Mouse (Mus musculus) thymus, adult 2 months (tissue): ENCODE data around the gene Syt12. TPM values are rescaled to one million over a fixed set of nuclear protein-coding genes. Genes with fewer than 3 reads are reported as not detected.

Experiments used
- DNase-seq: peaks from one replicate; pipeline ENCODE4 v3.0.0; 2021
- H3K27ac ChIP-seq: fragments of 200-500 bp; 2 replicates; pipeline ENCODE4 v1.5.1; 2012; ENCODE audit warnings: low read length, control low read depth; ENCODE audit not compliant: control insufficient read depth, insufficient read depth
- H3K27me3 ChIP-seq: fragments of 200-500 bp; 2 replicates; pipeline ENCODE4 v1.6.1; 2012; ENCODE audit warnings: mild to moderate bottlenecking, low read length, moderate library complexity, mixed read lengths; ENCODE audit not compliant: control insufficient read depth, insufficient read depth
- H3K36me3 ChIP-seq: fragments of 200-500 bp; 2 replicates; pipeline ENCODE4 v1.6.1; 2012; ENCODE audit warnings: mild to moderate bottlenecking, low read length, moderate library complexity; ENCODE audit not compliant: control insufficient read depth, insufficient read depth
- H3K4me1 ChIP-seq: fragments of 200-500 bp; replicated peaks from 2 replicates; pipeline ENCODE4 v1.6.1; 2012; ENCODE audit warnings: low read length; ENCODE audit not compliant: control insufficient read depth, insufficient read depth
- H3K4me3 ChIP-seq: fragments of 200-500 bp; 2 replicates; pipeline ENCODE4 v1.5.1; 2012; ENCODE audit warnings: mild to moderate bottlenecking, low read length, control low read depth, moderate library complexity; ENCODE audit not compliant: control insufficient read depth, insufficient read depth
- CTCF ChIP-seq: fragments of 200-500 bp; IDR thresholded peaks from 2 replicates; pipeline ENCODE4 v1.5.1; 2012; ENCODE audit warnings: mild to moderate bottlenecking, control low read depth, low read length, moderate library complexity, borderline replicate concordance; ENCODE audit not compliant: control insufficient read depth, poor library complexity, insufficient read depth; ENCODE audit errors: extremely low read depth
- POLR2A ChIP-seq: fragments of 200-500 bp; IDR thresholded peaks from 2 replicates; pipeline ENCODE4 v1.6.1; 2012; ENCODE audit warnings: mild to moderate bottlenecking, low read length, control low read depth, moderate library complexity; ENCODE audit not compliant: control insufficient read depth, poor library complexity, insufficient read depth; ENCODE audit errors: extremely low read depth
- WGBS: fragments of 180-500 bp; shearing (Covaris S2); methylation state at CpG from one replicate; pipeline ENCODE4 v1.1.7; 2018; 5-methylcytosine and 5-hydroxymethylcytosine counted together
- polyA plus RNA-seq: library from polyadenylated mRNA; depleted of rRNA; stranded (reverse); fragments of >200 nt; gene quantifications from 2 replicates; pipeline ENCODE4 v1.2.3, GENCODE M21; 2012

Syt12 gene
- polyA plus RNA-seq, 1 experiment: 1.6 TPM

DNA sequence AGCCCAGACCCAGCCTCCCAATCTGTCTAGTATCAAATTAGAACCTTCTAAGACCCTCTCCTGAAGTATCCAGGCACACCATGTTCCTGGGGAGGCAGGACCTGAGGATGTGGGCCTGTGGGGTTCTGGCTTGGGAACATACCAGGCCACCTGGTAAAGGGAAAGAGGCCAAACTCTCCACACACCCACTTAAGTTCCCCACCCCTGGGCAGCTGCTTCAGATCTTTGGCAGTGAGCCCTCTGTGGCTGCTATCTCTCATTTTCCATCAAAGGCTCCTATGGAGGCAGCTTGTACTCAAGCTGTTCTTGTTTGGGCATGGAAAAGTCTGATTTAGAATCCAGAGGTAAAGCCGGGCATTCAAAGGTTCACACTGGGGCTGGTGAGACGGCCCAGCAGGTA lies 10.6 kb upstream of the Syt12 start:
- Histone ChIP-seq H3K4me1 (no peaks in the 10 kb centered on the region), H3K36me3 (no peaks in the 10 kb centered on the region), H3K27ac (no peak overlapping the region), H3K4me3 (no peak overlapping the region), H3K27me3 (no peaks in the 10 kb centered on the region)
- no peak for DNase-seq
- WGBS: 91% methylated on average over 2 of the region's 2 CpGs
- no peak for TF ChIP-seq POLR2A
- no peak for TF ChIP-seq CTCF

DNA sequence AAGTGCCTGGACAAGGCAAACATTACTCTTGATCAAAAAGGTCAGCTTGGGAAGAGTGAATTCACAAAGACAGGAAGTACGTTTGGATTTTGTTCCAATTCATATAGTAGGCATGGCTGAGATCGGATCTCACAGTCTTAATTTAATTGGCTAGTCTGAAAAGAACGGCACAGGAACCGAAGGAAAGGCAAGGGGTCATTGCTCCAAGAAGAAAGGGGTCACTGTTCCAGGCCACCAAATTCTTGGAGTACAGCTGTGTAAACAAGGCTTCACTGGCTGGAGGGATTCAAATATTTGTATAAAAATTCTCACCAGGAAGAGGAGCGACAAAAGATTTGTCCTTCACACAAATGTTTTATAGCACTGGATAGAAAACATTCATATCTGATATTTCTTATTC lies 7.8 kb upstream of the Syt12 start:
- no peak for DNase-seq
- H3K4me1 ChIP-seq: no peaks in the 10 kb centered on the region
- no peaks in the 10 kb centered on the region for H3K36me3 ChIP-seq
- H3K27ac ChIP-seq: no peak overlapping the region
- 90% methylated on average over 5 of the region's 5 CpGs for WGBS
- TF ChIP-seq POLR2A (no peak), CTCF (no peak)
- H3K4me3 ChIP-seq: no peak overlapping the region
- H3K27me3 ChIP-seq: no peaks in the 10 kb centered on the region

- no peak for TF ChIP-seq POLR2A
- TF ChIP-seq CTCF: no peak
- Histone ChIP-seq H3K27ac (no peak overlapping the region), H3K27me3 (peaks cover 2% of the 10 kb centered on the region; the same call in 1 of the 2 replicates), H3K4me3 (no peak overlapping the region), H3K4me1 (0 out of 2 replicates have a peak, but pooled peaks cover under 1% of the 10 kb centered on the region), H3K36me3 (no peaks in the 10 kb centered on the region)
- 94% methylated on average over 3 of the region's 3 CpGs for WGBS
- no peak for DNase-seq
These were observed 5.0 kb upstream of the Syt12 start for GRCm38 (mm10) chr19:4482111-4482859.

DNA sequence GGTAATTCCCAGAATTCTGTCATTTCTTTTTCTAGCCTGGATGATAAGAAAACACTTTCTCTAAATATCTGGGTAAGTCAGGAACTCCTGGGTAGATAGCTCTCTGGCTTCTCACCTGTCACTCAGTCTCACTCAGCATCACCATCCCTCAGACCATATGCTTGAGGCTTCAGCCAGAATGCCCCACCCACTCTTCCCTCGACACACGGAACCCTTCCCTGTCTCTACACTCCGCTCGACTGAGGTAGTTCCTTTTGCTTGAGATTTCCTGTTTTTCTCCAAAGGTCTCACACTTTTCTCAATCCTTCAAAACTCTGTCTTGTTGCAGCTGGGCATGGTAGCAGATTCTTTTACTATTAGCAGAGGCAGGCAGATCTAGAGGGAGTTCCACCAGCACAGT lies 4.1 kb upstream of the Syt12 start:
- DNase-seq: no peak
- peaks cover 9% of the 10 kb centered on the region; the same call in 1 of the 2 replicates for H3K27me3 ChIP-seq
- WGBS: 19% methylated on average over 4 of the region's 4 CpGs
- H3K4me3 ChIP-seq: no peak overlapping the region
- no peaks in the 10 kb centered on the region for H3K36me3 ChIP-seq
- no peak overlapping the region for H3K27ac ChIP-seq
- H3K4me1 ChIP-seq: peaks cover 10% of the 10 kb centered on the region; the same call in 1 of the 2 replicates
- TF ChIP-seq POLR2A (no peak), CTCF (no peak)

- Histone ChIP-seq H3K4me1 (peaks cover 20% of the 10 kb centered on the region), H3K27me3 (peaks cover 9% of the 10 kb centered on the region; the same call in 1 of the 2 replicates), H3K36me3 (no peaks in the 10 kb centered on the region), H3K4me3 (no peak overlapping the region), H3K27ac (no peak overlapping the region)
- 94% methylated on average over 2 of the region's 2 CpGs for WGBS
- TF ChIP-seq POLR2A (no peak), CTCF (no peak)
- DNase-seq: no peak
These were observed 2.8 kb upstream of the Syt12 start for GRCm38 (mm10) chr19:4480041-4480440.

- WGBS: 15% methylated on average over 1 of the region's 1 CpGs
- TF ChIP-seq CTCF (no peak), POLR2A (no peak)
- H3K27me3 ChIP-seq: peaks cover 9% of the 10 kb centered on the region; the same call in 1 of the 2 replicates
- no peak overlapping the region for H3K4me3 ChIP-seq
- no peaks in the 10 kb centered on the region for H3K36me3 ChIP-seq
- H3K27ac ChIP-seq: no peak overlapping the region
- DNase-seq: no peak
- peaks cover 25% of the 10 kb centered on the region for H3K4me1 ChIP-seq
These were observed 906 bp upstream of the Syt12 start for GRCm38 (mm10) chr19:4478190-4478516.
